Mouse (Mus musculus) embryonic facial prominence, embryonic 12.5 days (tissue): ENCODE data around the gene Fosl1. TPM values are rescaled to one million over a fixed set of nuclear protein-coding genes. Genes with fewer than 3 reads are reported as not detected.

ENCODE experiments used
- ATAC-seq: fragments of 200-750 bp; cut with Nextera tagmentation; 2 replicates; pipeline ENCODE4 v1.8.0; 2017; ENCODE audit not compliant: insufficient number of reproducible peaks, insufficient read depth, low FRiP score, low TSS enrichment
- H3K27ac ChIP-seq: fragments of 300-500 bp; sonication (generic); 2 replicates; pipeline ENCODE4 v1.5.1; 2016; ENCODE audit warnings: mild to moderate bottlenecking
- H3K27me3 ChIP-seq: fragments of 300-500 bp; sonication (generic); 2 replicates; pipeline ENCODE4 v1.6.1; 2016; ENCODE audit warnings: mild to moderate bottlenecking, moderate library complexity
- H3K36me3 ChIP-seq: fragments of 300-500 bp; sonication (generic); 2 replicates; pipeline ENCODE4 v1.6.1; 2016; ENCODE audit warnings: mild to moderate bottlenecking
- H3K4me1 ChIP-seq: fragments of 300-500 bp; sonication (generic); 2 replicates; pipeline ENCODE4 v1.6.1; 2016
- H3K4me2 ChIP-seq: fragments of 300-500 bp; sonication (generic); replicated peaks from 2 replicates; pipeline ENCODE4 v1.6.1; 2016; ENCODE audit warnings: mild to moderate bottlenecking, moderate library complexity
- H3K4me3 ChIP-seq: fragments of 300-500 bp; sonication (generic); 2 replicates; pipeline ENCODE4 v1.5.1; 2016; ENCODE audit warnings: mild to moderate bottlenecking
- H3K9ac ChIP-seq: fragments of 300-500 bp; sonication (generic); 2 replicates; pipeline ENCODE4 v1.6.1; 2016; ENCODE audit warnings: mild to moderate bottlenecking, moderate library complexity
- H3K9me3 ChIP-seq: fragments of 300-500 bp; sonication (generic); 2 replicates; pipeline ENCODE4 v1.6.1; 2016; ENCODE audit warnings: mild to moderate bottlenecking, moderate library complexity
- WGBS: fragments of 180-500 bp; shearing (Covaris S2); methylation state at CpG from one replicate; pipeline ENCODE4 v1.1.7; 2016; 5-methylcytosine and 5-hydroxymethylcytosine counted together
- polyA plus RNA-seq: library from polyadenylated mRNA; unstranded; fragments of >200 nt; fragmentation: Nextera tagmentation; extraction: Ambion mirVana; gene quantifications from 2 replicates; pipeline ENCODE4 v1.2.1, GENCODE M21; 2016

The Fosl1 gene
- polyA plus RNA-seq, 1 experiment from 2014 or later = not detected

DNA sequence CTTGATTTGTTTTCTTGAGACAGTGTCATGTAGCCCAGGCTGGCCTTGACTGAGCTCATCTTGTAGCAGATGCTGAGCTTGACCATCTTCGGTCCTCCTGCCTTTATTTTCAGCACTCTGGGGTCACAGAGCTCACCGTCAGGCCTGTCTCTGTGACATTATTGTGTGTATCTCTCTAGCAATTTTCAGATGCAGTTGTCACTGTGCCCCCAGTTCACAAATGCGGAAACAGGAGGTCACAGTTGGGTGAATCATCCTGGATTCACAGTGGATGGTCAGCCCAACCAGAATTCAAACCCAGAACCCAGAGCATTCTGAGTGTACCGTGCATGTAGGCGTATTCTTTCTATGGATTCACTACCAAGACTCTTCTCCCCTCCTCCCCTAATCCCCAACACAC is 1.6 kb upstream of the Fosl1 start:
- no peak for ATAC-seq
- Histone ChIP-seq H3K36me3 (no peaks in the 10 kb centered on the region), H3K27ac (no peak overlapping the region), H3K9ac (no peak overlapping the region), H3K4me3 (no peak overlapping the region), H3K27me3 (peaks cover 50% of the 10 kb centered on the region), H3K9me3 (no peaks in the 10 kb centered on the region), H3K4me2 (no peak overlapping the region), H3K4me1 (peaks cover 23% of the 10 kb centered on the region; the same call in 1 of the 2 replicates)
- 87% methylated on average over 5 of the region's 5 CpGs for WGBS

DNA sequence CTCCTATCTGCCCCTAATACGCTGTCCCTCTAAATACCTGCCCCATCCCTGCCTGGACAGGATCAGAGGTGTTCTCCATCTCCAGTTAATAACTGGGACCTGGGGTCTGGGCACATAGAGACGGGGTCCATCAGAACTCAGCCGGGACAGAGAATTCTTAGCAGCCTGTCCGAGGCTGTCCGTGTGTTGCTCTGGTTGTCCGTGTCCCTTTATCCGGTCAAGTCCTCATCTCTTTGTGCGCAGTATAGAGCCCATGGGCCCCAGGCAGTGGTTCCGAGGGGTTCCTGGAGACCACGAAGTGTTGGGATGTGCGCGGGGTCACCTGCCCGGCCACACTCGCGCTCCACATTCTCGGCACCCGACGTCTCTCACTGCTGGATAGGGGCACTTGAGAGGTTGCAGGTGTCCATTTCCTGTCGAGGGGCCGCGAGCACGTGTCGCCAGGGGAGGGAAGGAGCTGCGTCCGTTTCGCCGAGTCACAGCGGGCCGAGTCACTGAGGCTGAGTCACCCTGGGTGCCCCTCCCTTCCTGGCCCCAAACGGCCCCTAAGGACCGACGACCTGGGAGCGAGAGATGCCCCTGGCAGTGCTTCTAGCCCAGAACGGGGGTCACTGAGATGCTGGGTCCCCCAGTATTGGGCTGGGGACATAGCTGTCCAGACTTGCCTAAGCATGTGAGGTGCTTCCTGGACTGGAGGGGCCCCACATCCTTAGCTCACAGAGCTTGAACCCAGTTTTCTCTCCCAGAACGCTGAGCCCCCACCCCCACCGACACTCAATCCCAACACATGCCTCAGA is 1.2 kb downstream of the Fosl1 start:
- 8% methylated on average over 36 of the region's 36 CpGs for WGBS
- H3K36me3 ChIP-seq = no peaks in the 10 kb centered on the region
- no peak overlapping the region for H3K27ac ChIP-seq
- H3K4me3 ChIP-seq = peak overlapping the region; percentile 55
- peak overlapping the region; percentile 53 for H3K9ac ChIP-seq
- no peak for ATAC-seq
- peaks cover 50% of the 10 kb centered on the region for H3K27me3 ChIP-seq
- H3K4me1 ChIP-seq = peaks cover 23% of the 10 kb centered on the region; the same call in 1 of the 2 replicates
- no peaks in the 10 kb centered on the region for H3K9me3 ChIP-seq
- H3K4me2 ChIP-seq = peak overlapping the region; percentile 99

- WGBS = 86% methylated on average over 3 of the region's 3 CpGs
- Histone ChIP-seq H3K9me3 (no peaks in the 10 kb centered on the region), H3K27ac (no peak overlapping the region), H3K4me3 (no peak overlapping the region), H3K9ac (no peak overlapping the region), H3K27me3 (peaks cover 50% of the 10 kb centered on the region), H3K4me1 (peaks cover 23% of the 10 kb centered on the region; the same call in 1 of the 2 replicates), H3K4me2 (no peak overlapping the region), H3K36me3 (peaks cover 5% of the 10 kb centered on the region; the same call in 1 of the 2 replicates)
- no peak for ATAC-seq
Measured at GRCm38 (mm10) chr19:5449673-5450072, 2.3 kb downstream of the Fosl1 start.

GRCm38 (mm10) chr19:5451766-5452165 is 4.4 kb downstream of the Fosl1 start:
- Histone ChIP-seq H3K36me3 (peaks cover 10% of the 10 kb centered on the region; the same call in 1 of the 2 replicates), H3K9me3 (no peaks in the 10 kb centered on the region), H3K27ac (no peak overlapping the region), H3K4me3 (no peak overlapping the region), H3K4me2 (no peak overlapping the region), H3K27me3 (peaks cover 38% of the 10 kb centered on the region), H3K4me1 (peaks cover 36% of the 10 kb centered on the region), H3K9ac (no peak overlapping the region)
- WGBS = 84% methylated on average over 6 of the region's 6 CpGs
- ATAC-seq = no peak

DNA sequence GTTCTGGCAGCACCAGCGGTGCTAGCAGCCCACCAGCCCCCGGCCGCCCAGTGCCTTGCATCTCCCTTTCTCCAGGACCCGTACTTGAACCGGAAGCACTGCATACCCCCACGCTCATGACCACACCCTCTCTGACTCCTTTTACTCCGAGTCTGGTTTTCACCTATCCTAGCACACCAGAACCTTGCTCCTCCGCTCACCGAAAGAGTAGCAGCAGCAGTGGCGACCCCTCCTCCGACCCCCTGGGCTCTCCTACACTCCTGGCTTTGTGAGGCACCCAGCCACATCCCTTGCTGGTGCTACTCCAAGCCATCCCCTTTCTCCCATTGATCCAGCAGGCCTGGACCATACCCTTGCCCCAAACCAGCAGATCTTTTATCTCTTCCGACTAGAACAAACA is 7.7 kb downstream of the Fosl1 start:
- ATAC-seq = no peak
- H3K27ac ChIP-seq = no peak overlapping the region
- 0 out of 2 replicates have a peak overlapping the region, but pooled peaks have one; percentile 79 for H3K4me3 ChIP-seq
- no peaks in the 10 kb centered on the region for H3K9me3 ChIP-seq
- peak overlapping the region; percentile 31; the same call in 1 of the 2 replicates for H3K9ac ChIP-seq
- H3K4me2 ChIP-seq = peak overlapping the region; percentile 99
- WGBS = 87% methylated on average over 12 of the region's 12 CpGs
- H3K27me3 ChIP-seq = peaks cover 5% of the 10 kb centered on the region
- peaks cover 17% of the 10 kb centered on the region for H3K4me1 ChIP-seq
- peaks cover 10% of the 10 kb centered on the region; the same call in 1 of the 2 replicates for H3K36me3 ChIP-seq

GRCm38 (mm10) chr19:5455568-5455967 is 8.2 kb downstream of the Fosl1 start:
- H3K27ac ChIP-seq = no peak overlapping the region
- ATAC-seq = no peak
- peak overlapping the region; percentile 99 for H3K4me2 ChIP-seq
- peaks cover under 1% of the 10 kb centered on the region; the same call in 1 of the 2 replicates for H3K27me3 ChIP-seq
- WGBS = 61% methylated on average over 8 of the region's 8 CpGs
- peaks cover 17% of the 10 kb centered on the region for H3K4me1 ChIP-seq
- H3K36me3 ChIP-seq = peaks cover 10% of the 10 kb centered on the region; the same call in 1 of the 2 replicates
- no peaks in the 10 kb centered on the region for H3K9me3 ChIP-seq
- 0 out of 2 replicates have a peak overlapping the region, but pooled peaks have one; percentile 79 for H3K4me3 ChIP-seq
- peak overlapping the region; percentile 86; the same call in 1 of the 2 replicates for H3K9ac ChIP-seq

DNA sequence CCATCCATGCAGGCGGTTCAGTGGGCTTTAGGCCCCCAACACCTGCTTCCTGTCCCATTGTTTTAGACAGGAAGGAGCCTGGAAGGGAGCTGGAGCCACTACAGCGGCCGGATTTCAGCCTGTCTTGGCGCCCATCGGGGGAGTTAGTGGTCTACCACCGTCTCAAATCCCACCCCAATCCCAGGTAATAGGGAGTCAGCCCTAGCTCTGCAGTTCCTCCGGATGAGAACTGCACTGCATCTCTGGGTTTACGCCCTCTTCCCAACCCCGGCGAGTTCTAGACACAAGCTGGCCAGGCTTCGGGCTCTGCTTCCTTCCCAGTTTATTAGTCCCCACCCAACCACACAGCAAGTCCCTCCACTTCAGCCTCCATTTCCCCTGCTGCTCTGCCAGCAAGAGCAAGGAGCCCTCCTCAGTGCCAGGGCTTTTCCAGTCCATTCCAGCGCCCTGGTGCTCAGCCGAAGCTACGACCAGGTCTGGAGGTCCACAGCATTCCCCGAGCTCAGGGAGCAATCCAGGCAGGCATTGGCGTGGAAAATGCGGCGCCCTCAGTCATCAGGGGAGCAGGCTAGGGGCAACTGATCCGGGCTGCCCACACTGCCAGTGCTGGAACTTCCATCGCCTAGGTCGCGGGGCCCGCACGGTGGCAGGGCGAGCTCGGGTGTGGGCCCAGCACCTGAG is 9.0 kb downstream of the Fosl1 start:
- WGBS = 6% methylated on average over 26 of the region's 26 CpGs
- no peaks in the 10 kb centered on the region for H3K9me3 ChIP-seq
- H3K27ac ChIP-seq = peak overlapping the region; percentile 91
- peak overlapping the region; percentile 79 for H3K4me3 ChIP-seq
- H3K36me3 ChIP-seq = peaks cover 10% of the 10 kb centered on the region; the same call in 1 of the 2 replicates
- peaks cover 23% of the 10 kb centered on the region for H3K4me1 ChIP-seq
- no peaks in the 10 kb centered on the region for H3K27me3 ChIP-seq
- ATAC-seq = no peak
- H3K4me2 ChIP-seq = peak overlapping the region; percentile 99
- H3K9ac ChIP-seq = peak overlapping the region; percentile 86

GRCm38 (mm10) chr19:5456922-5457745 is 9.8 kb downstream of the Fosl1 start:
- Histone ChIP-seq H3K27ac (peak overlapping the region; percentile 91), H3K4me2 (peak overlapping the region; percentile 99), H3K9ac (peak overlapping the region; percentile 86), H3K36me3 (peaks cover 12% of the 10 kb centered on the region), H3K9me3 (no peaks in the 10 kb centered on the region), H3K4me1 (peaks cover 27% of the 10 kb centered on the region), H3K4me3 (peak overlapping the region; percentile 79), H3K27me3 (no peaks in the 10 kb centered on the region)
- WGBS = under 1% methylated on average over 70 of the region's 70 CpGs
- ATAC-seq = peak; percentile 84

DNA sequence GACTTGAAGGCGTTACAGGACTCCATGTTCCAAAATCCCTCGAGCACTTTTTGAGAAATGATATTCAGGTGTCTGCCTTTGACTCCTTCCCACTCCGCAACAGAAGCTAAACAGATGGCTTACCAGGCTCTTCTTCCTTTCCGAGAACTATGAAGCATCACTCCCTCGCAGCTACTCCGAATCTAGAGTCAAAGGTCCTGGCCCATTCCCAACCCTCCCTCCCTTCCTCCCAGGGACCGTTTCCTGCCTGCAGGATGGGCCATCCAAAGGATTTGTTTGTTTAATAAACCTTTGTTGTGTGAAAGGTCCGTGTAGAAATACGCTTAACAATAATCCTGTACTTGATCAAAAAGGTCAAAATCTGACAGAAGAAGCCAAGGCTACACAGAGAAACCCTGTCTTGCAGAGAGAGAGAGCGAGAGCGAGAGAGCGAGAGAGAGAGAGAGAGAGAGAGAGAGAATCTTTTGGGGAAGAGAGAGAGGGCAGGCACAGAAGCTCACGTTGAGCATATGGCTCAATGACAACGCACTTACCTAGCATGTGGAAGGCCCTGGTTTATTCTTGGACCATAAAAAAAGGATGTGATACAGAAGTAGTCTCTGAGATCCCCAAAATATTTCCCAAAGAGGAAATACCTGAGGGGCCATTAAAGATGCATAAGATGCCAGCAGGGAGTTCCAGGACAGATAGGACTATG is 10.5 kb downstream of the Fosl1 start, which contains the start of gene Ccdc85b:
TSS of gene Ccdc85b (minus strand) at position 149 of the 697 bp plus-strand sequence.
- ATAC-seq = no peak
- 18% methylated on average over 14 of the region's 14 CpGs for WGBS
- Histone ChIP-seq H3K4me2 (peak within 1 kb of the TSS; percentile 99), H3K36me3 (peaks cover 20% of the 10 kb centered on the region), H3K27me3 (no peaks in the 10 kb centered on the region), H3K9me3 (no peaks in the 10 kb centered on the region), H3K4me3 (peak within 1 kb of the TSS; percentile 79), H3K27ac (peak within 1 kb of the TSS; percentile 91), H3K9ac (peak within 1 kb of the TSS; percentile 86), H3K4me1 (peaks cover 27% of the 10 kb centered on the region)

DNA sequence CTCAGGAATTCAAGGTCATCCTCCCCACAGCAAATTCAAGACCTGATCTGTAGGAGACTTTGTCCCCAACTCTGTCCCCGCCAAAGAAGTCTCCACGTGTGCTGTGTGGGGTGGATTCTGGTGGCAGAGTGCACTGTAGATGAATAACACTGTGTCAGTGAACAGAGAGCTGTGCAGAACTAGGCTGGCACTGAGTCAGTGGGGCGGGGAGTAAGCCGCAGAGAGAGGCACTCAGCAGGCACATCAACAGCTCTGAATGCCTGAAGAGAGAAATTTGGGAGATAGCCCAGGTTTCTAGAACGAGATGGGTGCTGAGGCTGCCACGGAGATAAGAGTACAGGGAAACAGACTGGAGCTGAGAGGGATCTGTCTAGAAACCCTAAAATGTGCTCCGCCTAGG is 11.7 kb downstream of the Fosl1 start:
- peaks cover 29% of the 10 kb centered on the region for H3K36me3 ChIP-seq
- WGBS = 77% methylated on average over 7 of the region's 7 CpGs
- H3K9me3 ChIP-seq = no peaks in the 10 kb centered on the region
- H3K4me3 ChIP-seq = no peak overlapping the region
- ATAC-seq = no peak
- H3K27ac ChIP-seq = no peak overlapping the region
- peaks cover 28% of the 10 kb centered on the region for H3K4me1 ChIP-seq
- no peak overlapping the region for H3K4me2 ChIP-seq
- no peaks in the 10 kb centered on the region for H3K27me3 ChIP-seq
- H3K9ac ChIP-seq = no peak overlapping the region
